Mouse (Mus musculus): ENCODE measurements around the gene Nusap1.
A peak's percentile ranks its signal among the peaks of the same experiment; 100 is the strongest.
"Not testable (repeated sequence)": the region's sequence is repeated elsewhere in the genome, so short reads cannot be mapped to it uniquely, and the experiment has no call there.

Nusap1 gene

GRCm38 (mm10) chr2:119644254-119644653 is 26.2 kb downstream of the Nusap1 start:
- DNase-seq (ENCODE audit: low spot score in 2 of 2) = no peak

- DNase-seq (ENCODE audit: low spot score in 2 of 2) = peak; percentile 60 to 84
Measured at GRCm38 (mm10) chr2:119662220-119663182, 44.4 kb downstream of the Nusap1 start, which contains the start of gene Ndufaf1. TSS of gene Ndufaf1 (minus strand) at chr2:119662827.

- not testable (repeated sequence) for DNase-seq (ENCODE audit: low spot score in 2 of 2)
Measured at GRCm38 (mm10) chr2:119665744-119666143, 47.6 kb downstream of the Nusap1 start.

- DNase-seq (ENCODE audit: low spot score in 2 of 2) = no peak
Measured at GRCm38 (mm10) chr2:119669010-119669409, 50.9 kb downstream of the Nusap1 start.

- peak; percentile 87 to 92 for DNase-seq (ENCODE audit: low spot score in 2 of 2)
Measured at GRCm38 (mm10) chr2:119674525-119675214, 56.6 kb downstream of the Nusap1 start, which contains the start of gene Rtf1. TSS of gene Rtf1 (plus strand) at chr2:119675068.

DNA sequence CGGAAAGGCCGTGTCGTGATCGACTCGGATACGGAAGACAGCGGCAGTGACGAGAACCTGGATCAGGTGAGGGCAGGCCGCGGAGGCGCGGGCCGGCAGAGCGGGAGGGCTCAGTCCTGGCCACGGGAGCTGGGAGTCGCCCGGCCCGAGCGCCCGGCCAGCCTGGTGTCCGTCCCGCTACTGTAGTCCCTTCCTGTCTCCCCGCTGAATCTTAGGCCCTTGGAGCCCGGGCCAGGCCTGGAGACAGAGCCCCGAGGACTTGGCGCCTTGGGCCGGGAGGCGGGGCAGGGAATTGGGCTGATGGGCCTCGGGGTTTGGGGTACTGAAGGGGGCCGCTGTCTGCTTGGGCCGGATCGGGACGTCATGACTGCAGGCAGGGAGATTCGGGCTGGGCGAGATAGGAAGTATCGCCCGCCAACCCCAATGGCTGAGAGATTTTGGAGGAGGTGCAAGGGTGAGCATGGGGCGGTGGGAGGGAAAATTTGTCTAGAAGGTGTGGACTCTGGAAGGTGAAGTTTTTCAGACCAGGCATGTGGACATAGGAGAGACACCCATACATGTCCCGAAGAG is 57.2 kb downstream of the Nusap1 start:
- no peak for DNase-seq (ENCODE audit: low spot score in 2 of 2)

GRCm38 (mm10) chr2:119675831-119676230 is 57.7 kb downstream of the Nusap1 start:
- DNase-seq (ENCODE audit: low spot score in 2 of 2) = no peak

- DNase-seq (ENCODE audit: low spot score in 2 of 2) = no peak
Measured at GRCm38 (mm10) chr2:119683706-119684105, 65.6 kb downstream of the Nusap1 start.

DNA sequence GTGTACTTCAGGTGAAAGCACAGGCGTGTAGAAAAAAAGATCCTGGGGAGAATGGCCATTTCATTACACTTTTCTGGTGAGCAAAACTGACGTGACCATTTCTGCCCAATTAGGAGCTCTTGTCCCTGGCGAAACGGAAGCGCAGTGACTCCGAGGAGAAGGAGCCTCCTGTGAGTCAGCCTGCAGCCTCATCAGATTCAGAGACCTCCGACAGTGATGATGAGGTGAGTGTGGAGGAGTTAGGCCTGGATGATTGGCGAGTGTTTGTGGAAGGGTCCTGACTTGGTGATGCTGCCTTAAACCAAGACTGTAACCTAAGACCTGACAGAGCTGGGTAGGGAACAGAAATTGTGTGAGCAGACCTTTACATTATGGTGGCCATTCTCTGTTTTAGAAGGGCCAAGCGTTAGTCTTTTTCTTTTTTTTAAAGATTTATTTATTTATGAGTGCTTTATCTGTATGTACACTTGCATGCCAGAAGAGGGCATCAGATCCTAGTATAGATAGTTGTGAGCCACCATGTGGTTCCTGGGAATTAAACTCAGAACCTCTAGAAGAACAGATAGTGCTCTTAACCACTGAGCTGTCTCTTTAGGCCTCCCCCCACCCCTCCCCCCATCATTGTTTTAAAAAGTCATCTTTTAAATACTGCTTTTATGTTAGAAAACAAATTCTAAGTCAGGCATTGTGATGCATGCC is 74.1 kb downstream of the Nusap1 start:
- no peak for DNase-seq (ENCODE audit: low spot score in 2 of 2)

- no peak for DNase-seq (ENCODE audit: low spot score in 2 of 2)
Measured at GRCm38 (mm10) chr2:119694826-119695225, 76.7 kb downstream of the Nusap1 start.

- no peak for DNase-seq (ENCODE audit: low spot score in 2 of 2)
Measured at GRCm38 (mm10) chr2:119696111-119696510, 78.0 kb downstream of the Nusap1 start.

- DNase-seq (ENCODE audit: low spot score in 2 of 2) = no peak
Measured at GRCm38 (mm10) chr2:119698472-119698871, 80.4 kb downstream of the Nusap1 start.

- no peak for DNase-seq (ENCODE audit: low spot score in 2 of 2)
Measured at GRCm38 (mm10) chr2:119699962-119700361, 81.9 kb downstream of the Nusap1 start.
